Mouse (Mus musculus) skeletal muscle tissue, adult 2 months (tissue): ENCODE measurements around the gene Zfp619.
"Not testable (repeated sequence)": the region's sequence is repeated elsewhere in the genome, so short reads cannot be mapped to it uniquely, and the experiment has no call there.

Experiments used
- DNase-seq: peaks from one replicate; pipeline ENCODE4 v3.0.0-alpha.2; 2012; ENCODE audit warnings: low read depth, low spot score

The Zfp619 gene

DNA sequence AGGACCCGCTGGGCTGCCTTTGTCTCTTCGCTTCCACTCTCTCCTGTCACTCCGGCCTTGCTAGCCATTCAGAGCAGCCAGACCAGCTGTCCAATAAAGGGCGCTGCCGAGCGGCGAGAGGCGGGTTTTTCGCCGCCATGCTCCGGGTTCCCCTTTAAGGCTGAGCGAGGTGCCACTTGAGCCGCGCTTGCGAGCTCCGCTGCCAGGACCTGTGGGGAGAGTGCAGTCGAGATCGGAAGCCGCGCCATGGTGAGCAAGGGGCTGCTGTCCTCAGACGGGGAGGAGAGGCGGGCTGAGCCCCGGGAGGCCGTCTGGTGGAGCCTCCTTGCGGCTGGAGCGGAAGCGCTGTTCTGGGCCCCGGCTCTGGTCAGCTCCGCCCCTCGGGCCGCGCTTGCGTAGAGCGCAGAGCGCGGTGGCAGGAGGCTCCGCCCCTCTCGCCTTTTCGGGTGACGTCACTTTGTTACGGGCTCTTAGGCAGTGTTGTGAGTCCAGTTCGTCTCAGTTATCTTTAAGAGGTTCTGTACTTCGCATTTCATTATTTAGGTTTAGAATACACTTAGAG lies at the start of gene Zfp619:
TSS of gene Zfp619 (plus strand) at position 151 of the 562 bp plus-strand sequence.
- DNase-seq = peak; percentile 94

DNA sequence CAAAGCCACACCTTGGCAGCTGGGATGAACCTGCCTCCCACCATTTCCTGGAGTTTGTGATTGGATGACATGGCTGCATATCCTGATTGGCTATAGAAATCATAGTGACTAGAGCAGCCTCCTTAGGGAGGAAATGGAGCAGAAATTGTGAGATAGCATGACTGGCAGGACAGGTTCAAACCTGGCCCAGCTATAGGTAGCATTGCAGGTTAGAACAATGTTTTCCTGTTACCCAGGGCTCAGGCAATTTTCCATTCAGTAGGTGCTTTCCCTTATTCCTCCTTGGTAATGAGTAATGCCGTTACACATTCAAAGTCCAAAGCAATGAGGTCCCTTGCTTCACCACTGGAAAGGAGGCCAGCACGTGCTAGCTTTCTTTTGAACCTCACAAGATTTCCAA lies 38.6 kb upstream of the Zfp619 start:
- no peak for DNase-seq

DNA sequence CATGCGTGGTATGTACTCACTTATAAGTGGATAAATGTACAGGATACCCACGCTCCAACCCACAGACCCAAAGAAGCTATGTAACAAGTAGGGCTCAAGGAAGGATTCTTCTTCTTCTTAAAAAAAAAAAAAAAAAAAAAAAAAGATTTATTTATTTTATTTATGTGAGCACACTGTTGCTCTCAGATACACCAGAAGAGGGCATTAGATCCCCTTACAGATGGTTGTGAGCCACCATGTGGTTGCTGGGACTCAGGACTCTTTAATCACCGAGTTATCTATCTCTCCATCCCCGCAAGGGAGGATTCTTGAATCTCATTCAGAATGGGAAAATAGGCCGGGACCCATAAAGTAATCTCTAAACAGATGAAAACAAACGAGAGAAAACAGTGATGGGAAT lies 33.2 kb upstream of the Zfp619 start:
- no peak for DNase-seq

DNA sequence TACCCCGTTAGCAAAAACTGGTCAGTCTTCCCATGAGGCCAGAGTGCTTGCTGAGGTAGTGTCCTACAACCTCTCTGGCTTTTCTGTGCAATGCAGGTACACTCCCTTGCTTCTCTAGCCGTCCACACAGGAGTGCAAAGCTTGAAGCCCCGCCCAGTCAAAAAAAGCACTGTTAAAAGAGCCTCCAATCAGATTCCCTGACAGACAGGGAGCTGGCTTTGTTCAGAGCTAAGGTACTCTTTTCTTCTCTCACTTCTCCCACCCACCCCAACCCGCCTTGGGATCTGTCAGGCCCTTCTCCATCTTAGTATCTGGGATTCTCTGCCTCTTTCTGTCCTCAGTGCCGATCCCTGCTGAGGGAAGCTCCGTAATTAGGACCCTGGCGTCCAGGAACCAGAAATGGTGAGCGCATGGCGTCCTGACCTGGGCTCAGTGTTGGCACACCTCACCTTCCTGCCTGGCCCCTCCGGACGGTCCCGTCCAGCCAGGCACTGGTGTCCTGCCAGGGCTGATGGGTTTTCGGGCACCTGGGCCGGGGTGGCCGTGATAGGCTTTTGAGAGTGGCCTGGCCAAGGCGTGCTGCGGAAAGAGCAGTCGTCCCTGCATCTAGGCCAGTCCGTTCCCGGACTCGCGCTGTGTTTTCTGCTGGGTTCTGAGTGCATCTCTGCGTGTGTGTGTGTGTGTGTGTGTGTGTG lies 30.3 kb upstream of the Zfp619 start:
- DNase-seq = no peak

DNA sequence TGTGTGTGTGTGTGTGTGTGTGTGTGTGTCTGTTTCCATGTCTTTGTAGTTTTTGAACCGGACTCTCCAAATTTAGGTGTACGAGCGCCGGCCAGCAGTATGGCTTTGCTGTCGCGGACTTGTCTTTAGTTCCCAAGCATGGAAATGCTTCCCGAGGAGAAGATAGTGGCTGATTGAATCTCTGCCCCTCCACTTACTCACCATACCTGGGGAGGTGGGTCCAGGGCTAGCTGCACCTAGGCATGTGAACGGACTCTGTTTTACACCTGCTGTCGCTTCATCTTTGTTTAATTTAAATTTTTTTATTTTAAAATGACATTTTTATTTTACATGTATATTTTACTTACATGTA lies 29.7 kb upstream of the Zfp619 start:
- no peak for DNase-seq

DNA sequence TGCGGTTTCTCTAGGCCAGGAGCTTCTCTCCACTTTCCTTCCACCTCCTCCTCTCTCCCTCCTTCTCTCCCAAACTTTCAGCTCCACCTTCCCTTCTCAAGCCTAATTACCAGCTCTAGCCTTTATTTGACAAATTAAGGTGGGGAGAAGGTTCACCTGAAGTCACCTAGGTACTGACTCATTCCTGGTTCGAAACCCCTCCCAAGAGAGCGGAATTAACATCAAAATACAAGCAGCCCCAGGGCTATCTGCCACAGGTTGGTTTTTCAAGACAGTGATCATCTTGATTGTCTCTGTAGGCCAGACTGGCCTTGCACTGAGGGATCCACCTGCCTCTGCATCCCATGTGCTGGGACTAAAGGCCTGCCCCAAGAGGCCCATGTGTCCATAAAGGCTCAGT lies 22.9 kb upstream of the Zfp619 start:
- DNase-seq = no peak

DNA sequence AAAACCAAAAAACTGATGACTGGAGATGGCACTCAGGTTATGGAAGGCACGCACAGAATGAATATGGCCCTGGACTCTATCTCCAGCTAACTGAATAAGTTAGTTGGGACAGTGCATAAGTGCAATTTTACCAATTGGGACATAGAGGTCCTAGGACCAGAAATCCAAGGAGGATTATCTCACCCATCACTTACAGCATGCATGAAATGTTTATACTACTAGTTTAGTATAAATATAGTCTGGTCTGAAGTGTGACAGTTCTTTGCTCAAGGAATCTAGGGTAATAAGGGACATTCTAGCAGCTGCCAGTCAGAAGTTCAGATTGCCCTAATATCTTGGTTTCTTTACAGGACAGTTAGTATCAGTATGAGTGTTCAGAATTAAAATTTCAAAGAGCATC lies 13.5 kb upstream of the Zfp619 start:
- DNase-seq = no peak

DNA sequence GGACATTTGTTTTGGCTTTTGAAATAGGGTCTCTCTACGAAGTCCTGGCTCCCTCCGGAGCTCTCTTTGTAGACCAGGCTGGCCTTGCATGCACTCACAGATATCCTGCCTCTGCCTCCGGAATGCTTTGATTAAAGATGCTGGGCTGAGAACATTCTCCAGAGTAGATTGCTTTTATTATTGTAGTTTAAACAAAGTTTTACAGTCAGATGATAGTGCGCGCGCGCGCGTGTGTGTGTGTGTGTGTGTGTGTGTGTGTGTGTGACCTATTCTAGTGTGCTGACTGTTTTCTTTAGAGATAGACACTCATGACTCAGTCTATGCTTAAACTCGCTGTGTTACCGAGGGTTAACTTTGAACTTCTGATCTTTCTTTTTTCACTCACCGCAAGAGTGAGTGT lies 796 bp downstream of the Zfp619 start:
- DNase-seq = no peak

DNA sequence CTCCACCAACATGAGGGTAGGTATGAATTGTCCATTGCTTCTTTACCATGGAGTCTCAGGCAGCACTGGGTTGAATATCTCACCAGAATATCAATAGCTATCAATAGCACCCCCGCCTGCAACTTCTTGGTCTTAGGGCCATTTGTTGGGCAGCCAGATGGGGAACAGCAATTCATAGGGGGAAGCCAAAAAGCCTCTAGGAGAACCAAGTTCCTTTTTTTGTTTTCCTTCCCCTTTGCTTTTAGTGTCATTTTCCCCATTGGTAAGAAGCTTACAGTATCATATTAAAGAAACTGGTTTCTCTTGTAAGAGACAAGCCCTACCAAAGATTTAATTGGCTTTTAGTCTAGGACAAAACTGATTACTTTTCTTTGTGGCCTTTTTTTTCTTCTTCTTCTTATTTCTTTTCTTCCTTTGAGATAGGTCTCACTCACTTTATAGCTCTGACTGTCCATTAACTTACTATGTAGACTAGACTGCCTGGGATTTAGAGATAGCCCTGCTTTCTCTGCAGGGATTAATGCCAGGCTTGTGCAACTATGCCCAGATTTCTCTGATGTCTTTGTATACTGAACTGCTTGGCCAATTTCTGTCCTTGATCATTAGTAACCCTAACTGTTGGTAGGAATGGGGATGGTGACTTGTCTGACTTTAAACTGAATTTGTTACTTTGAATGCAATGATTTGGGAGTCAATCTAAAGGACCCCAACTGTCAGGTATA lies 6.3 kb downstream of the Zfp619 start:
- no peak for DNase-seq

DNA sequence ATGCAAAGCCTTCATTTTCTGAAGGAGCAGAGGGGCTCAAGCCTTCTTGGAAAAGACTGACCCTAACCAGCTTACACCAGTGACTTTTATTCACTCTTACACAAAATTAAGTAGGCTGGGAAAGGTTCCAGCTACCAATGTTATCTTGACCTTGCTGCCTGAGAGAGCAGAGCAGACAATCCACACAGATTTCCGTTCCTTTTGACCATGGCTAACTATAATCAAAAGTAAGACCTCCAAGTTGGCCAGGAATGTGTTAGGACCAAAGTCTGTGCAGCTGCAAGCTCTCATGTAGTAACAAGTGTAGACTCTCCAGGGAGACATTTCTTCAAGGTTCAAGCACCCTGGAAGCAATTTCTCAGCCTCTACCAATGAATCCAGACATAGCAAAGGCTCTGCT lies 25.6 kb downstream of the Zfp619 start:
- DNase-seq = no peak

DNA sequence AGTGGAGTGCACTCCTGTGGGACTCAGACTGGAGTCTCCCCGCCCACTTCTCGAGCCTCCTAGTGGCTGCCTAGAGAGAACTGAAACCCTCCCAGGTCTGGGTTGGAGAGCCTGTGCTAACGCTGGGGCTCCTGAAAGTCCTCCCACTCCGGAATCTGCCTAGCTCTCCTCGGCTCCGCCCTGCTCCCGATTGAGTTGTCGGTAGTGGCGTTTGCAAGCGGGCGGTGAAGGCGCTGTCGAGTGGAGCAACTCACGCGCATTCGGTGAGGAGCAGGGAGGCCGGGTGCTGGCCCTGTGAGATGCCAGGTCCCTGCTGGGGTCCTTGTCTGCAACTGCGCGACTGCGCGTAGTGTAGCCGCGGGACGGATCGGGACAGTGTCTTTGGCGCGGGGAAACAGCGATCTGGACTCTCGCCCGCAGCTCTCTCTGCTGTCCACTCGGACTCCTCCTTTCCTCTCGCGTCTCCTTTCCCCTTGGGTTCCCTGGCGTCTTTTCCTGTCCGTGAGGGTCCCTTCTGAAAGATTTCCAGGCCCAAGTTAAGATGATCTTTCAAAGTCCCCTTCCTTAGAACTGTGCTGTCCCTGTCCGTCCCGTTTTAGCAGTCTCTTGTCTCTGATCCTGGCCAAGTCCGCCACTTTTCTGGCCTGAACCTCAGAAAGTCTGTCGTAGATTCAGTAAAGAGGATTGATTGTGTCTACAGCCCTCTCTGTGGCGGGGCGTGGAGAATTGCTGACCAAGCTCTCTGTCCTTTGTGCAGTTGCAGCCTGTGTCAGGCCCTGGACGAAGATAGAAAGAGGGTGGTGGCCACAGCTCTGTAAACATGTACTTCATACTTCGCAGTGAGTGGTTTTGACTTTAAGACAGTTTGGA lies 26.9 kb downstream of the Zfp619 start:
- DNase-seq = peak; percentile 81

DNA sequence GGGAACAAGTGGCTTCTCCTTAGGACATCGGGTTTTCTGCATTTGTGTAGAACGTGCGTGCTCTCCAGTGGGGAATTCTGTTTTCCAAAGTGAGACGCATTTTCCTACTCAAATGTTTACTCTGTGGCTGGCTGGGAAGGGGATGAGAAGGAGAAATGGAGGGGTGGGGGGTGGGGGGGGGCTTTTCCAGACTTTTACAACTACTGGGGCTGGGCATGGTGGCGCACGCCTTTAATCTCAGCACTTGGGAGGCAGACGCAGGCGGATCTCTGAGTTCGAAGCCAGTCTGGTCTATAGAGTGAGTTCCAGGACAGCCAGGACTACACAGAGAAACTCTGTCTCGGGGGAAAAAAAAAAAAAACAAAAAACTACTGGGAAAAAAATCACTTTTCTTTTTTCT lies 27.6 kb downstream of the Zfp619 start:
- no peak for DNase-seq

DNA sequence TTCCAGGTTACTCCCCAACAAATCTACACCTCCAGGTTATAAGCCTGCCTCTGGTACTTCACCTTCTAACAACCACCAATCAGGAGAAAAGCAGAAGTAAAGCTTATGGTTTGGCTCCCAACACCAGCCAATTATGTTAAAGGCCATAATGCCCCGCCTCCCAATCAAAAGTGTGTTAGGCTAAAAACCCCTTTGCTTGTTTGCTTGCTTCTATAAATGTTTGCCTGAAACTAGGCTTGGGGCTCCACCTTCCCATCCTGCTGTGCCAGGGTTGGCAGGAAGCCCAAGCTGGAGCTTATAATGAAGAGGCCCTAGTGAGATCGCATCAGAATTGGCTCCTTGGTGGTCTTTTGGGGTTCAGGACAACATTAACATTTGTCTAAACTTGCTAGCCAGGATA lies 31.8 kb downstream of the Zfp619 start:
- DNase-seq = no peak

DNA sequence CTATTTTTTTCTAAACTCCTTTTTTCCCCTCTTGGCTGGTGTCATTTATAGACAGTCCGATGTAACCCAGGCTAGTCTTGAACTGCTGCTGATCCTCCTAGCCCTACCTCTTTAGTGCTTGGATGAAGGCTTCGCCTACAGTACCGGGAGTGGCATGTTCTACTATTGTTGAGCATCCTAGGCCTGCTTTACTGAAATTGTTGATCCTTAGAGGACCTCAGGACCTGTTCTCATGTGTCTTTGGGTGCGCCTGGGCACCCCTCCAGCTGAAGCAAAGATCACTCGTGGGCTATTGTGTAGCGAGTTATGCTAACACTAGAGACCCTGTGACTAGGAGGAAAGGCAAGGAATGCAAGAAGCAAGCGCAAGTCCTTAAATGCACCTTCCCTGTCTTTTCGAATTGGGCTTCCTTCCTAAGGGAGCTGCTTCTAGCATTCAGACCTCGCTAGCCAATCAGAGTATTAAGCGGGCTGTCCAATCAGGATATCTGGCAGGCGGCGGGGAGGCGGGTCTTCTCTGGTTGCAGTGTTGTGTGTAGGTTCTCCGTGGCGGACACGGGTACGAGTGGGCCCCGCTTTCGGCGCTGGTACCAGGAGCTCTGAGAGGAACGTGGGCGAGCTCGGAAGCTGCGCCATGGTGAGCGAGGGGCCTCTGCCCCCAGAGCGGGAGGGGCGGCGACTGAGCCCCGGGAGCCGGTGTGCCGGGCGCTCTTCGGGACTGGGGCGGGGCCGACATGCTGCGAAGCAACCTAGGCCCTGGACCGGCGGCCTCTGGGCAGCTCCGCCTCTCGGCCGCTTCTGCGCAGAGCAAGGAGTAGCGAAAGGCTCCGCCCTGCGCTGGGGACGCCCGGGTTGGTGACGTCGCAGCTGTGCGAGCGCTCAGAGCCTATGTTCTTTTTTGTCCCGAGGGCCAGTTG lies 34.7 kb downstream of the Zfp619 start:
- peak; percentile 92 for DNase-seq

DNA sequence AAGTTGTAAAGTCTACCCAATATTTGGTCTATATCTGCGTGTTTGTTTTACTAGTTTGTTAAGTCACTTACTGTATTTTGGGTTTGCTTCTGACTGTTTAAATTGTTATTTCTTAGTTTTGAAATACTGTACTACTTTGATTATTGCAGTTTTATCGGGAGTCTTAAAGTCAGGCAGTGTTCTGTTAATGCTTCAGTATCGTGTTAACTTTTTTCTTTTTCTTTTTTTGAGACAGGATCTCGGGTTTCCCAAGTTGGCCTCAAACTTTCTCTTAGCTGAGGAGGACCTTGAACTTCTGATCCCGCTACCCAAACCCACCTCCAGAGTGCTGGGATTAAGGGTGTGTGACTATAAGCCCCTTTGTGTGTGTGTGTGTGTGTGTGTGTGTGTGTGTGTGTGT lies 35.4 kb downstream of the Zfp619 start:
- DNase-seq = no peak

DNA sequence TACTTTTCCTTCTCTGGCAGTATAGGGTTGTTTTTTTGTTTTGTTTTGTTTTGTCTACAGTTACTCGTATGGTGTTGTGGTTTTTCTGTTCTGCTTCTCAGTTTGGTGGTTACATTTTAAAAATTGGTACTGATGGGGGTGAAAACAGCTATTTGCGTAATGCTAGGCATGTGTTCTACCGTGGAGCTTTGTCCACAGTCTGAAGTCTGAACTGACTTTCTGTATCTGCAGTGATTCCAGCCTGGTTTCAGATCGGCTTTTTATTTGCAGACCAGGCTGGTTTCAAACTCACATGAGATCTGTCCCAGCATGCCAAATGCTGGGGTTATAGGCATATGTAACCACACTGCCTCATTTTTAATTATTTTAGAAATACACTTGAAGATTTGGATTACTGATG lies 36.3 kb downstream of the Zfp619 start:
- DNase-seq = no peak

DNA sequence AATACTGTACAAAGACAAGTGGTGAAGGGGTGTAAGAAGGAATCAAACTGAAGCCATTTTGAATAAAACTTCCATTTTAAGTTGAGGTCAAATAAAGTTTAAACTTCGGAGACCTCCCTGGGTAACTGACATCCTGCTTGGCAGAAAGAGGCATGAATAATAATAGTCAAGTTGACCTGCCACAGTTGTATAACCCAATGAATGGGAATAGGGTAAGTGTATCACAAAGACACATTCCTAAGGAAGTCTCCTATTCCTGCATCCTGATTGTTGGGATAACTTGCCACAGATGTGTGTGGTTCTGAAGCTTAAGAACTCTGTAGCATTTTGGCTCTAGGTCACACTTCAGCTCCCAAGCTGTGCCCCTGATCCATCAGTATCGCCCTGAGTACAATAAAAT lies 62.5 kb downstream of the Zfp619 start:
- DNase-seq = no peak

DNA sequence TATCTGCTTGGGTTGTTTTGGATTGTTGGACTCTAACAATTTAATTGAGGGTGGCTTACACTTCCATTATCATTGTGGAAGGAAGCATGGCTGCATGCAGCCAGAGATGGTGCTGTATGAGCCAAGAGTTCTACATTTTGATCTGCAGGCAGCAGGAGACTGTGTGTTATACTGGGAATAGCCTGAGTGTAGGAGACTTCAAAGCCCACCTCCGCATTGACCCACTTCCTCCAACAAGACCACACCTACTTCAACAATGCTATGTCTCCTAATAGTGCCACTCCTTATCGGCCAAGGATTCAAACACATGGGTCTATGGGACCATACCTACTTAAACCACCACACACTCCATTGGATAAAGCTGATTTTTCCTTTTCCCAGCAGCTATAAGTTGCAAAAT lies 63.0 kb downstream of the Zfp619 start:
- DNase-seq = no peak

DNA sequence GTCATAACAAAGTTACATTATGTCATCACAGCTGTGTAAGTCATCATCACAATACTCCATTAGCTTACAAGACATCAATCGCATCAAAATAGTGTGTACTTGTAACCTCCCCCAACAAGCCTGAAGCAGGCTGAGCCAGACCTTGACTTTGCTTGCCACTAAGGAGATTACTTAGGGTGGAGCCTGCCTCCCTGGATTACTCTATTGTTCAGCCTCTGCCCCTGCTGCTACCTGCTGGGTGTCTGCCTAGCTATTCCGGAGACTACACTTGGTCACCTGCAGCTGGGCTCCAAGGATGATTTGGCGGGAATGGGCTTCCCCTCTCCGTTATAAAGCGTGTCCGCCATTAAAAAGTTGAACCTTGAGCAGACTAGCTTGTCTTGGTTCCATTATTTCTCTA lies 69.3 kb downstream of the Zfp619 start:
- not testable (repeated sequence) for DNase-seq

DNA sequence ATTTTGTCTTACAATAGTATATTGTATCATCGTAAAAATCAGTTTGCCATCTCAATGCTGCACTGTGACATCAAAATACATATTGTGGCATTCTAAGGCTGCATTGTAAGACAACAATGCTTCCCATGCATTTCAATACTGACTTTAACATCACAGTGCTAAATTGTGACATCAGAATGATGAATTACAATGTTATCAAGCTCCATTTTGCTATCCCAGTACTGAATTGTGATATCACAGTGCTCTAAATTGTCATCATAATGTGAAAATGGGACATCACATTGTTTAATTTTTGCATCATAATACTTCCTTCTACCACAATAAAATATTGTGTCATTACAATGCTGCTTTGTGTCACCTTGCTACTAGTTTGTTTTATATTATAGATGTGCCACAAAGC lies 70.5 kb downstream of the Zfp619 start:
- DNase-seq = no peak

DNA sequence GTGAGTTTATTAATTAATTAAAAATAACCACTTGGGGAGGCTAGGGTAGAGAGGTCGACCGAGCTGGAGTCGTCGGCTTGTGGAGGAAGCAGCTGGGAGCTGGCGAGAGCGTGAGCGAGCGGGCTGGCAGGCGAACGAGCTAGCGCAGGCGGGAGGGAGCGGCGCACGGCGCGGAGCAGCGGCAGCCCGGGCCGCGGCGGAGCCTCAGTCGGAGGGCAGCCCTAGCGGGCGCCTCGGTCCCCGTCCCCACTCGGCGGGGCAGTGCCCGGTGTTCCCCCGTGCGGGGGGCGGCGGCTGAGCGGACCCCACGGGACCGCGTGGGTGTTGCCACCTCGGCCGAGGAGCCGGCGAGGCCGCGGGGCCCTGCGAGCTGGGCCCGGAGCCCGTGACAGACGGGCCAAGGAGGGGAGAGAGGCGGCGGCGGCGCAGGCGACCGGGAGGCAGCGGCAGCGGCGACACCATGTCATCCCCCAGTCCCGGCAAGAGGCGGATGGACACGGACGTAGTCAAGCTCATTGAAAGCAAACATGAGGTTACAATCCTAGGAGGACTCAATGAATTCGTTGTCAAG lies 71.0 kb downstream of the Zfp619 start:
- not testable (repeated sequence) for DNase-seq
